Mouse (Mus musculus): Measurements from ENCODE around the gene Gstp3. TPM values are rescaled to one million over a fixed set of nuclear protein-coding genes. Genes with fewer than 3 reads are reported as not detected.
"Not testable (repeated sequence)": the region's sequence is repeated elsewhere in the genome, so short reads cannot be mapped to it uniquely, and the experiment has no call there.

Gstp3 gene
- polyA plus RNA-seq, 1 experiment: 0.09 TPM

DNA sequence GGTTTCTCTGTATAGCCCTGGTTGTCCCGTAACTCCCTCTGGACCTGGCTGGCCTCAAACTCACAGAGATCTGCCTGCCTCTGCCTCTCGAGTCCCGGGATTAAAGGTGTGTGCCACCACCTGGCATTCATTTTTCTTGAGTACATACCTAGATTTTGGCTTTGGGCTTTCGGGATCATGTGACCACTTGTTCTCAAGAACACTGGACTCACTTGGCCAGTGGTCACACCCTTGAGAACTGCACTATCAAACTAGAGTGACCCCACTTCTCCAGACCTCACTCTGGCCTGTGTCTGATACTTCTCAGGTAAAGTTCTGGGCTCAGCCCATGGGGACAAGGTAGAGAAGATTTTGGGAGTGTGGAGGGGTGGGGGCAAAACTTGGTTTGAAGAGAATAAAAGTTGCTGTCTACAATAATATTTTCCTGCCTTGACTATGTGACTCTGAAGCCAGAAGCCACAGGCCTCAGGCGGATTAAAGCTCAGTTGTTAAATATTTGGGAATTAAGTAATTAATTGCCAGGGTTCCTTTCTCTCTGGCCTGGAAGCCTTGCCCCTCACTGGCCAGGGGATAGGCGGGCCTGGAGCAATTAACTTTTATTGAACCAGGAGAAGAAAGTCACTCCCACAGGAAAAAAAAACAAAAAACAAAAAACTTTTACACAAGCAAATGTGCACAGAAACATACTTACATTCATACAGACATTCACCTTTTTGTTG, 13.5 kb upstream of the Gstp3 start:
- Histone ChIP-seq H3ac (ENCODE audit: control insufficient read depth, insufficient read length, low read depth) (no peak overlapping the region), H3K27me3 (ENCODE audit: control insufficient read depth, insufficient read depth, insufficient read length) (no peaks in the 10 kb centered on the region), H3K36me3 (ENCODE audit: control insufficient read depth, insufficient read depth) (no peaks in the 10 kb centered on the region), H3K4me3 (ENCODE audit: insufficient read depth, poor library complexity, severe bottlenecking) (no peak overlapping the region), H3K79me3 (ENCODE audit: low read depth) (no peaks in the 10 kb centered on the region), H3K79me2 (ENCODE audit: control insufficient read depth, insufficient read depth) (no peaks in the 10 kb centered on the region)
- TF ChIP-seq USF1 (IDR thresholded peaks at IDR 0.05; ENCODE audit: low read depth) (no peak), MAX (IDR thresholded peaks at IDR 0.05) (no peak), CTCF (IDR thresholded peaks at IDR 0.05; ENCODE audit: control insufficient read depth, insufficient read depth, insufficient read length) (no peak), CEBPB (IDR thresholded peaks at IDR 0.05; ENCODE audit: low read depth) (no peak), MYOD1 (IDR thresholded peaks at IDR 0.05; ENCODE audit: control insufficient read depth, insufficient read length, low read depth) (no peak), MYOG (IDR thresholded peaks at IDR 0.05; ENCODE audit: control insufficient read depth, extremely low read depth, insufficient read length) (no peak), FOSL1 (IDR thresholded peaks at IDR 0.05; ENCODE audit: insufficient read depth, low read length, poor library complexity, severe bottlenecking) (no peak)

- Histone ChIP-seq H3K79me3 (ENCODE audit: low read depth) (no peaks in the 10 kb centered on the region), H3K4me3 (ENCODE audit: insufficient read depth, poor library complexity, severe bottlenecking) (no peak overlapping the region), H3K27me3 (ENCODE audit: control insufficient read depth, insufficient read depth, insufficient read length) (no peaks in the 10 kb centered on the region), H3K36me3 (ENCODE audit: control insufficient read depth, insufficient read depth) (no peaks in the 10 kb centered on the region), H3ac (ENCODE audit: control insufficient read depth, insufficient read length, low read depth) (no peak overlapping the region), H3K79me2 (ENCODE audit: control insufficient read depth, insufficient read depth) (no peaks in the 10 kb centered on the region)
- TF ChIP-seq MAX (IDR thresholded peaks at IDR 0.05): no peak
- TF ChIP-seq FOSL1 (IDR thresholded peaks at IDR 0.05; ENCODE audit: insufficient read depth, low read length, poor library complexity, severe bottlenecking): no peak
- TF ChIP-seq USF1 (IDR thresholded peaks at IDR 0.05; ENCODE audit: low read depth): no peak
- no peak for TF ChIP-seq CTCF (IDR thresholded peaks at IDR 0.05; ENCODE audit: control insufficient read depth, insufficient read depth, insufficient read length)
- TF ChIP-seq CEBPB (IDR thresholded peaks at IDR 0.05; ENCODE audit: low read depth): no peak
Measured at GRCm38 (mm10) chr19:4071406-4071805, 12.0 kb upstream of the Gstp3 start.

DNA sequence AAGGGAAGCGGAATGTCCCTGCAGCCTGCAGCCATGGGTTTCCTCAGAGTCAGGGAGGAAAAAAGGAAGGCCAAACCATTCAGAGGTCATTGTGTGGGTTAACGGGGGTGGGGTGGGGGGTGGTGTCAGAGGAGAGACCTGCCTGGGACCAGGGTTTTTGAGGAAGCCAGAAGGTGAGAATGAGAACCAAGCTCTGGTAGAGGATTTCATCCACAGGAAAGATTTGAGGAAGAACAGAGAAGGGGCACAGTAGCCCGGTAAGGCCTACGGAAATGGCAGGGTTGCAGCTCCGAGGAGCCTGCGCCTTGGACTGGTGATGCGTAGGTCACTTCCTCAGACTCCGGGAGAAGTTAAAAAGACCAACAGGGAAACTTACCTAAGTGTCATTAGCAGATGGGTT, 11.4 kb upstream of the Gstp3 start:
- no peak for TF ChIP-seq MAX (IDR thresholded peaks at IDR 0.05)
- no peak for TF ChIP-seq FOSL1 (IDR thresholded peaks at IDR 0.05; ENCODE audit: insufficient read depth, low read length, poor library complexity, severe bottlenecking)
- TF ChIP-seq MYOD1 (IDR thresholded peaks at IDR 0.05; ENCODE audit: control insufficient read depth, insufficient read length, low read depth): no peak
- no peak for TF ChIP-seq CEBPB (IDR thresholded peaks at IDR 0.05; ENCODE audit: low read depth)
- no peak for TF ChIP-seq CTCF (IDR thresholded peaks at IDR 0.05; ENCODE audit: control insufficient read depth, insufficient read depth, insufficient read length)
- no peak for TF ChIP-seq USF1 (IDR thresholded peaks at IDR 0.05; ENCODE audit: low read depth)
- TF ChIP-seq MYOG (IDR thresholded peaks at IDR 0.05; ENCODE audit: control insufficient read depth, extremely low read depth, insufficient read length): no peak
- Histone ChIP-seq H3K4me3 (ENCODE audit: insufficient read depth, poor library complexity, severe bottlenecking) (no peak overlapping the region), H3ac (ENCODE audit: control insufficient read depth, insufficient read length, low read depth) (no peak overlapping the region), H3K79me2 (ENCODE audit: control insufficient read depth, insufficient read depth) (no peaks in the 10 kb centered on the region), H3K27me3 (ENCODE audit: control insufficient read depth, insufficient read depth, insufficient read length) (no peaks in the 10 kb centered on the region), H3K79me3 (ENCODE audit: low read depth) (no peaks in the 10 kb centered on the region), H3K36me3 (ENCODE audit: control insufficient read depth, insufficient read depth) (no peaks in the 10 kb centered on the region)

- TF ChIP-seq CEBPB (IDR thresholded peaks at IDR 0.05; ENCODE audit: low read depth): no peak
- no peak for TF ChIP-seq CTCF (IDR thresholded peaks at IDR 0.05; ENCODE audit: control insufficient read depth, insufficient read depth, insufficient read length)
- TF ChIP-seq FOSL1 (IDR thresholded peaks at IDR 0.05; ENCODE audit: insufficient read depth, low read length, poor library complexity, severe bottlenecking): no peak
- TF ChIP-seq MYOD1 (IDR thresholded peaks at IDR 0.05; ENCODE audit: control insufficient read depth, insufficient read length, low read depth): no peak
- TF ChIP-seq USF1 (IDR thresholded peaks at IDR 0.05; ENCODE audit: low read depth): no peak
- no peak for TF ChIP-seq MAX (IDR thresholded peaks at IDR 0.05)
- TF ChIP-seq MYOG (IDR thresholded peaks at IDR 0.05; ENCODE audit: control insufficient read depth, extremely low read depth, insufficient read length): no peak
- Histone ChIP-seq H3K27me3 (ENCODE audit: control insufficient read depth, insufficient read depth, insufficient read length) (no peaks in the 10 kb centered on the region), H3K79me2 (ENCODE audit: control insufficient read depth, insufficient read depth) (no peaks in the 10 kb centered on the region), H3K4me3 (ENCODE audit: insufficient read depth, poor library complexity, severe bottlenecking) (no peak overlapping the region), H3ac (ENCODE audit: control insufficient read depth, insufficient read length, low read depth) (no peak overlapping the region), H3K79me3 (ENCODE audit: low read depth) (no peaks in the 10 kb centered on the region), H3K36me3 (ENCODE audit: control insufficient read depth, insufficient read depth) (no peaks in the 10 kb centered on the region)
Measured at GRCm38 (mm10) chr19:4070311-4070710, 10.9 kb upstream of the Gstp3 start.

DNA sequence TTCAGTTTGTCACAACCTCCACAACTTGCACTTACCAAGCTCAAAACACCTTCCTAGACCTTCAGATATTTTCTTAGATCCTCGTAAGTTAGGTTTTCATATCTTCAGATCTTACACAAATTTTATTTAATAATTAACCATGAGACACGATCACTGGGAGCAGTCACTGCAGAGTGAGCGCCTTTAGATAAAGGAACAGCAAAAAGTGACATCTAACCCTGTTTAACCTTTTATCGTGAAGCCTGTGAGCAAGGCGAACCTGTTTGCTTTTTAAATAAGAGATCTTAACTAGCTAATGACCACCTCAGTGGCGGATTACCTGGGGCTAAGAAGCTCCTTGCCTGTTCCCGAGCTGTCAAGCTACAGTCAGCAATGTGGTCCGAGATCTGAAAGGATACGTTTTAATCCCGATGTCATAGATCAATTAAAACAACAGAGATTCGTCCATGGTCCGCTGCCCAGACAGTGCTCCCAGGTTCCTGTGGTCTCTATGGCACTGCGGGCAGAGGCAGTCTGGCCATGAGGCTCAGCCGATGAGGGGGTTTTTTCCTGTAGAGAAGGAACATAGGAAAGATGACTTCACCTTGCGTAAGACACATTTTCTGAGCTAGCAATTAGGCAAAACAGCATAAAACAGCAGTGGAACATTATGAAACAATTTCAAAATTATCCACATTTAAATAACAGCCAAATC, 9.5 kb upstream of the Gstp3 start:
- H3K79me3 ChIP-seq (ENCODE audit: low read depth): no peaks in the 10 kb centered on the region
- no peak overlapping the region for H3K4me3 ChIP-seq (ENCODE audit: insufficient read depth, poor library complexity, severe bottlenecking)
- H3ac ChIP-seq (ENCODE audit: control insufficient read depth, insufficient read length, low read depth): no peak overlapping the region
- no peaks in the 10 kb centered on the region for H3K27me3 ChIP-seq (ENCODE audit: control insufficient read depth, insufficient read depth, insufficient read length)
- no peaks in the 10 kb centered on the region for H3K79me2 ChIP-seq (ENCODE audit: control insufficient read depth, insufficient read depth)
- H3K36me3 ChIP-seq (ENCODE audit: control insufficient read depth, insufficient read depth): no peaks in the 10 kb centered on the region
- no peak for TF ChIP-seq MYOG (IDR thresholded peaks at IDR 0.05; ENCODE audit: control insufficient read depth, extremely low read depth, insufficient read length)
- no peak for TF ChIP-seq CEBPB (IDR thresholded peaks at IDR 0.05; ENCODE audit: low read depth)
- no peak for TF ChIP-seq USF1 (IDR thresholded peaks at IDR 0.05; ENCODE audit: low read depth)
- no peak for TF ChIP-seq CTCF (IDR thresholded peaks at IDR 0.05; ENCODE audit: control insufficient read depth, insufficient read depth, insufficient read length)
- no peak for TF ChIP-seq MYOD1 (IDR thresholded peaks at IDR 0.05; ENCODE audit: control insufficient read depth, insufficient read length, low read depth)
- TF ChIP-seq FOSL1 (IDR thresholded peaks at IDR 0.05; ENCODE audit: insufficient read depth, low read length, poor library complexity, severe bottlenecking): no peak
- TF ChIP-seq MAX (IDR thresholded peaks at IDR 0.05): no peak

- not testable (repeated sequence) for H3ac ChIP-seq (ENCODE audit: control insufficient read depth, insufficient read length, low read depth); H3K79me3 ChIP-seq (ENCODE audit: low read depth); H3K79me2 ChIP-seq (ENCODE audit: control insufficient read depth, insufficient read depth); H3K27me3 ChIP-seq (ENCODE audit: control insufficient read depth, insufficient read depth, insufficient read length); H3K36me3 ChIP-seq (ENCODE audit: control insufficient read depth, insufficient read depth); H3K4me3 ChIP-seq (ENCODE audit: insufficient read depth, poor library complexity, severe bottlenecking)
Measured at GRCm38 (mm10) chr19:4068242-4068641, 8.9 kb upstream of the Gstp3 start.

All from C2C12 (cell line).